Mouse (Mus musculus) liver, postnatal 0 days (tissue): ENCODE results near the gene Fam89b.

Experiments used
- CTCF ChIP-seq: sonication (generic); IDR thresholded peaks from 2 replicates; pipeline ENCODE4 v1.5.1; 2016; ENCODE audit warnings: antibody characterized with exemption, low read depth
- EP300 ChIP-seq: IDR thresholded peaks from 2 replicates; pipeline ENCODE4 v1.6.1; 2016; ENCODE audit warnings: antibody characterized with exemption, low read depth, mild to moderate bottlenecking

DNA sequence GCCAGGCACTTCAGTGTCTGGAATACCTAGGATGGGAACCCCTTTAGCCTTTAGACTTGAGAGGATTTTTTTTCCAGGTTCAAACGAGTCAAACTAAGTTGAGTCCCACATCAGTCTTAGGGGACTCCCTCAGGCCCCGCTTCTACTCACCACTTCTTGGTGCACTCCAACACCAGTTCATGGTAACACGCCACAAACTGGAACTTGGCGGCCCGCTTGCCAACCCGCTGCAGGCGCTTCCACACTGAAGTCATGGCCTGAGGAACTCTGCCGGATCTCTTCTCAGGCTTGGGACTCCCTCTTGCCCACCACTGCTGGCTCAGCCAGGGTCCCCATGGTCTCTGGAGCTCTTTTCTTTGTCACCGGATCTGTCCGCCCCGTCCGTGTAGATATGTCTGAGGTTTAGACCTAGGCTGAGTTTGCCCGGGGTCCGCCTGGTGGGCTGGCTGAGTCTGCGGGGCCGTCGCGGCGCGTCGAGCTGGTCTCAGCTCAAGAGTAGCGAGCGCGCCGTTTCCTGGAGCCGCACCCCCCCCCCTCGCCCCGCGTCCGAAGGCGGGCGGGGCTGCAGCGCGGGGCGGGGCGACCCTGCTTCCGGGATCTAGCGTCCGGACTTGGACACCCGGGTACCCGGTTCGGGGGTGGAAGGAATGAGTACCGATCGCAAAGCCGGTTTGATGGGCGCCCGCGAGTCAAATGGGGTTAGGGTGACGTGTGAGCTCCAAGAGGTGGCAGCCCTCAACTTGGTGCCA is 3.5 kb downstream of the Fam89b start, which contains the start of gene Ehbp1l1:
- TF ChIP-seq CTCF (no peak), EP300 (no peak)
